Mouse (Mus musculus) brain, embryonic 14.5 days (tissue): ENCODE data around the gene Prss2.

Experiments used
- CTCF ChIP-seq: fragments of 200-500 bp; IDR thresholded peaks from 2 replicates; pipeline ENCODE4 v1.5.1; 2012; ENCODE audit warnings: inconsistent platforms, mild to moderate bottlenecking, moderate library complexity, borderline replicate concordance; ENCODE audit not compliant: insufficient read depth, insufficient read length; ENCODE audit errors: extremely low read depth
- POLR2A ChIP-seq: fragments of 200-500 bp; IDR thresholded peaks from 2 replicates; pipeline ENCODE4 v1.6.1; 2012; ENCODE audit warnings: mild to moderate bottlenecking, inconsistent platforms, borderline replicate concordance; ENCODE audit not compliant: poor library complexity, insufficient read depth, insufficient read length, severe bottlenecking; ENCODE audit errors: extremely low read depth

DNA sequence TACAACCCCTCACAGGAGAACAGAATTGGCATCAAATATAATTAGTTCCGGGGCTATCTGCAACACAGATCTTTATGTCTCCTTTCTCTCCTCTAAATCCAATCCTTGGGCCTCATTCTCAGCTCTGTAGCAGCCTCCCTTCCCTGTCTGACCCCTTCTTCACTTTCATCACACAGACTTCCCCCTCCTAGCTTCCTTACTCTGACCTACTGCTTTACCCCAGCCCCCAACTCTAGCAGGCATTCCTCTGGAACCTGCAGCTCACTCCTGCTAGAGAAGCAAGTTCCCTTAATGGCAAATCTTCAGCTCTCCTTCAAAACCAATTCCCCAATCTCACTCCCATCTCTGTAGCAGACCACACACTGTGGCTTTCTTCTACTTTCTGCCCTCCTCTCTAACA is 5.8 kb downstream of the Prss2 start:
- TF ChIP-seq CTCF, result no peak
- TF ChIP-seq POLR2A, result no peak
